Mouse (Mus musculus): ENCODE results near the gene Fndc3b.

DNA sequence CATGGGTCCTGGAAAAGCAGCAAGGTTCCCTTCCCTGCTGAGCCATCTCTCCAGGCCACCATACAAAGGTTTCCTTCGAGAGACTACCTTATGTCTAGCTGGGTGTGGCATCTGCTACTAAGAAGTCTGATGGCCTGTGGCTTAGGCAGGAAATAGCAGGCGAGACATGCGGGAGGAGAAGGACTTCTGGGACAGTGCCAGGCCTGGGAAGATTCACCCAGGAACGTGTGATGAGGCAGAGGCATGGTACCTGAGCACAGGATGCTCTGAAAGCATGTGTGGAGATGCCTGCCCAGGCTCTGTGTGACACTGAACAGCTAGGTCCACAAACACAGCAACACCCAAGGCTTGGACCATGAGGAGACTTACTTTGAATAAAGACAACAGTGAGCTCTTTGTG, 98.1 kb downstream of the Fndc3b start:
- TF ChIP-seq CTCF (IDR thresholded peaks at IDR 0.05; ENCODE audit: low read depth) (no peak), EP300 (IDR thresholded peaks at IDR 0.05; ENCODE audit: low read depth) (no peak)
